Mouse (Mus musculus) megakaryocyte-erythroid progenitor cell, adult 5-6 weeks (primary cell): ENCODE measurements at regions not wholly inside any gene's neighbourhood (a gene's known extent, or its start where the extent isn't known, plus 50 kb on each side); places are given as distances from the start of the nearest gene placed in this dataset.

ENCODE experiments used
- ATAC-seq: replicated peaks from 2 replicates; pipeline ENCODE4 v1.8.0; 2016; ENCODE audit warnings: mild to moderate bottlenecking, inconsistent platforms; ENCODE audit not compliant: severe bottlenecking, poor library complexity, low FRiP score, low TSS enrichment

GRCm38 (mm10) chr6:28184781-28185180, 49.8 kb upstream of the Grm8 start:
- ATAC-seq: peak; percentile 37; the same call in 1 of the 2 replicates
